Mouse (Mus musculus) cortical plate, adult 2 months (tissue): ENCODE measurements around the gene Pi4k2b.

Experiments
- CTCF ChIP-seq: fragments of 200-500 bp; IDR thresholded peaks from 2 replicates; pipeline ENCODE4 v1.5.1; 2011; ENCODE audit warnings: mild to moderate bottlenecking, control low read depth, low read length; ENCODE audit not compliant: insufficient read depth; ENCODE audit errors: extremely low read depth
- POLR2A ChIP-seq: fragments of 200-500 bp; IDR thresholded peaks from 2 replicates; pipeline ENCODE4 v1.6.1; 2011; ENCODE audit warnings: mild to moderate bottlenecking, low read length, control low read depth; ENCODE audit not compliant: insufficient read depth; ENCODE audit errors: extremely low read depth

DNA sequence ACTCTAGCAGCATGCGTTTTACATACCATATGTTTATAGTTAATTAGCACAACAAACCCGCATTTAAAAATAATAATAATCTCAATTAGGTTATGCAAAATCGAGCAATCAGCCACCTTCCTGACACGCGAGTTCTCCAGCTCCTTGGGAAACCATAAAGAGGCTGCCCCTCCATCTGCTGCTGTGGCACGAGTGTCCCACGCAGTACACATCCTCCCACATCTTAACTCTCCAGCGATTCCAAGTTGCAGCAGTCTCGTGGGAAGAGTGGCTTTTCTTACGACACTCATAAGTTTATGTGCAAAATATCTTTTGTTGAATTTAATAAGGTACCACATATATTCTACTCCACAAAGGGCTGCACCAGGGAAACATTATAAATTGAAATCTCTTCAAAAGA is 71.1 kb downstream of the Pi4k2b start:
- TF ChIP-seq CTCF (no peak), POLR2A (no peak)
